Mouse (Mus musculus): ENCODE results near the gene Xpo1. TPM values are rescaled to one million over a fixed set of nuclear protein-coding genes. Genes with fewer than 3 reads are reported as not detected.
A peak's percentile ranks its signal among the peaks of the same experiment; 100 is the strongest.

Xpo1 gene
- polyA plus RNA-seq, 1 experiment from 2014 or later, result 88.5 TPM

DNA sequence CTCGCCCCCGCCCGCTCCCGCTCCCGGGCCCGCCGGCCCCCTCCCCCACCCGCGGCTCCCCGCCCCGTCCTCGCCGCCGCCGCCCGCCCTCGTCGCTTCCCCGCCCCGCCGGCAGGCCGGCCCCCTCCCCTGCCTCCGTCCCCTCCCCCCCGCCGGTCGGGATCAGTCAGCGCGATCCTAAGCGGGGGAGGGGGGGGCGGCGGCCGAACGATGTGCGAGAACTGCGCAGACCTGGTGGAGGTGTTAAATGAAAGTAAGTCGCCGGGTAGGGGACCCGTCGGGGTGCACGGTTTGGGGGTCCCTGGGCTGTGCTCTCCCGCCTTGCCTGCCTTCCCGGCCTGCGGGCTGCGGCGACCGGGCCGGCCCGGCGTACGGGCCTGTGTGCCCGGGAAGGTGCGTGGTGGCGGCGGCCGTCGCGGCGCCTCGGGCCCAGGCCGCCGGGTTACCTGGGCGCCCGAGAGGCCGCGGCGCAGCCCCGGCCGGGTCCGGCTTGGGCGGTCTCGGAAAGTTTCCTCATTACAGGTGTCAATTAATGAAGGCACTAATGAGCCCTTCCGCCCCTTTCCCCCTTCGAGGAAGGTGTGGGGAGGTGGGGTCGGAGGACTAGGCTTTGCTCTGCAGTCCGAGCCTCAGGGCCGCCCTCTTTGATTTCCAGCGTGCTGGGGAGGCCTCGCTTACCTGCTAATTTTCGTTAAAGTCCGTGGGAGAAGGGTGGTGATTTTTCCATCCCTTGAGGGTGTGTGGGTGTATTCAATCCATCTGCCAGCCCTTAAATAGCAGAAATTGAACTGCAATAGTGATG, 51.1 kb downstream of the Xpo1 start, which contains the start of gene Usp34:
Gene Usp34, plus strand, starts transcription at position 132 of the 802 bp plus-strand sequence.
- Histone ChIP-seq H3K27ac (ENCODE audit: low read depth, low read length) (peak within 1 kb of the TSS; percentile 98), H3K4me1 (ENCODE audit: control insufficient read depth, insufficient read depth, low read length) (peaks cover 12% of the 10 kb centered on the region), H3K27me3 (ENCODE audit: control insufficient read depth, insufficient read depth, low read length) (no peaks in the 10 kb centered on the region), H3K36me3 (ENCODE audit: control insufficient read depth, insufficient read depth, low read length) (no peaks in the 10 kb centered on the region), H3K4me2 (ENCODE audit: low read depth, low read length) (peak within 1 kb of the TSS; percentile 64), H3K4me3 (ENCODE audit: low read depth, low read length) (peak within 1 kb of the TSS; percentile 85), H3K9ac (replicated peaks; ENCODE audit: low read depth, low read length) (peak within 1 kb of the TSS; percentile 78), H3K9me3 (ENCODE audit: control insufficient read depth, low read length) (no peaks in the 10 kb centered on the region)
- under 1% methylated on average over 42 of the region's 80 CpGs for WGBS
- ATAC-seq (ENCODE audit: low read depth), result peak; percentile 64

DNA sequence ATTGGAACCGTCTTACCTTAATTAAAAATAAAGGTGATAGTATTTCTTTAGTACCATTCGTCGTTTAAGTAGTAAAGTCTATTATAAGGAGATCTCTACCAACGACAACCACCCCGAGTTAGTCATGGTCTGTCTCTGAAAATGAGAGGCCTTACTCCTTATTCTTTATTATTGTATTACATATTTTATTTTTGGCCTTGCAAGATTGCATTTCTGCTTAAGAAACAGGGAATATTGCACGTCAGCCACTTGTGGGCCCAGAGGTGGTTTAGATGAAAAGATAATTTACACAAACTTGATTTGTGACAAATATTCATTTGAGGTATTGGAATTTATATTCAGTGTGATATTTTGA, 51.7 kb downstream of the Xpo1 start:
- peak overlapping the region; percentile 78 for H3K9ac ChIP-seq (replicated peaks; ENCODE audit: low read depth, low read length)
- H3K4me1 ChIP-seq (ENCODE audit: control insufficient read depth, insufficient read depth, low read length), result peaks cover 12% of the 10 kb centered on the region
- no peaks in the 10 kb centered on the region for H3K36me3 ChIP-seq (ENCODE audit: control insufficient read depth, insufficient read depth, low read length)
- H3K9me3 ChIP-seq (ENCODE audit: control insufficient read depth, low read length), result no peaks in the 10 kb centered on the region
- WGBS, result 2% methylated on average over 6 of the region's 6 CpGs
- peak overlapping the region; percentile 85 for H3K4me3 ChIP-seq (ENCODE audit: low read depth, low read length)
- H3K4me2 ChIP-seq (ENCODE audit: low read depth, low read length), result peak overlapping the region; percentile 64
- no peaks in the 10 kb centered on the region for H3K27me3 ChIP-seq (ENCODE audit: control insufficient read depth, insufficient read depth, low read length)
- no peak for ATAC-seq (ENCODE audit: low read depth)
- peak overlapping the region; percentile 98; the same call in 1 of the 2 replicates for H3K27ac ChIP-seq (ENCODE audit: low read depth, low read length)

GRCm38 (mm10) chr11:23313496-23313895, 57.7 kb downstream of the Xpo1 start:
- Histone ChIP-seq H3K9me3 (ENCODE audit: control insufficient read depth, low read length) (no peaks in the 10 kb centered on the region), H3K27ac (ENCODE audit: low read depth, low read length) (no peak overlapping the region), H3K36me3 (ENCODE audit: control insufficient read depth, insufficient read depth, low read length) (no peaks in the 10 kb centered on the region), H3K9ac (replicated peaks; ENCODE audit: low read depth, low read length) (no peak overlapping the region), H3K4me3 (ENCODE audit: low read depth, low read length) (no peak overlapping the region), H3K27me3 (ENCODE audit: control insufficient read depth, insufficient read depth, low read length) (no peaks in the 10 kb centered on the region), H3K4me1 (ENCODE audit: control insufficient read depth, insufficient read depth, low read length) (peaks cover 5% of the 10 kb centered on the region; the same call in 1 of the 2 replicates), H3K4me2 (ENCODE audit: low read depth, low read length) (no peak overlapping the region)
- no peak for ATAC-seq (ENCODE audit: low read depth)
- WGBS, result 92% methylated on average over 1 of the region's 1 CpGs

DNA sequence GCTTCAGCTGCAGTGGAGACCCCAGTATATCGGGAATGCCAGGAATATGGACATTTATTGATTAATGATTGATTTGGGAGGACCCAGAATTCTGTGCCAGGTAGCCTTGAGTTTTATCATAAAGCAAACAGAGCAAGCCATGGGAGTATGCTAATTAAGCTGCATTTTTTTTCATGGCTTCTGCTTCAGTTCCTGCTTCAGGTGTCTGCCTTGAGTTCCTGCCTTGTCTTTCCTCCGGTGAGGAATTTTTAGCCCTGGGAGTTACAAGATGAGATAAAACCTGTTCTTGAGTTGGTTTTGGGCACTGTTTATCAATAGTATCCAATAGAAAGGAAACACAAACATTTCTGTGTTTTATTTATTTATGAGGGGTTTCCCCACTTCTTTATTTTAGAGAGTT, 73.6 kb downstream of the Xpo1 start:
- no peaks in the 10 kb centered on the region for H3K4me1 ChIP-seq (ENCODE audit: control insufficient read depth, insufficient read depth, low read length)
- WGBS, result 97% methylated on average over 2 of the region's 2 CpGs
- no peak overlapping the region for H3K9ac ChIP-seq (replicated peaks; ENCODE audit: low read depth, low read length)
- no peak overlapping the region for H3K4me3 ChIP-seq (ENCODE audit: low read depth, low read length)
- H3K27ac ChIP-seq (ENCODE audit: low read depth, low read length), result no peak overlapping the region
- no peaks in the 10 kb centered on the region for H3K9me3 ChIP-seq (ENCODE audit: control insufficient read depth, low read length)
- no peak for ATAC-seq (ENCODE audit: low read depth)
- H3K4me2 ChIP-seq (ENCODE audit: low read depth, low read length), result no peak overlapping the region
- no peaks in the 10 kb centered on the region for H3K36me3 ChIP-seq (ENCODE audit: control insufficient read depth, insufficient read depth, low read length)
- H3K27me3 ChIP-seq (ENCODE audit: control insufficient read depth, insufficient read depth, low read length), result no peaks in the 10 kb centered on the region

GRCm38 (mm10) chr11:23332136-23332535, 76.3 kb downstream of the Xpo1 start:
- Histone ChIP-seq H3K4me2 (ENCODE audit: low read depth, low read length) (no peak overlapping the region), H3K9ac (replicated peaks; ENCODE audit: low read depth, low read length) (no peak overlapping the region), H3K9me3 (ENCODE audit: control insufficient read depth, low read length) (no peaks in the 10 kb centered on the region), H3K36me3 (ENCODE audit: control insufficient read depth, insufficient read depth, low read length) (no peaks in the 10 kb centered on the region), H3K4me3 (ENCODE audit: low read depth, low read length) (no peak overlapping the region), H3K27ac (ENCODE audit: low read depth, low read length) (no peak overlapping the region), H3K27me3 (ENCODE audit: control insufficient read depth, insufficient read depth, low read length) (no peaks in the 10 kb centered on the region), H3K4me1 (ENCODE audit: control insufficient read depth, insufficient read depth, low read length) (no peaks in the 10 kb centered on the region)
- ATAC-seq (ENCODE audit: low read depth), result no peak
- 87% methylated on average over 3 of the region's 3 CpGs for WGBS

- no peaks in the 10 kb centered on the region for H3K36me3 ChIP-seq (ENCODE audit: control insufficient read depth, insufficient read depth, low read length)
- H3K4me2 ChIP-seq (ENCODE audit: low read depth, low read length), result no peak overlapping the region
- H3K4me1 ChIP-seq (ENCODE audit: control insufficient read depth, insufficient read depth, low read length), result no peaks in the 10 kb centered on the region
- H3K9me3 ChIP-seq (ENCODE audit: control insufficient read depth, low read length), result no peaks in the 10 kb centered on the region
- no peak for ATAC-seq (ENCODE audit: low read depth)
- H3K27me3 ChIP-seq (ENCODE audit: control insufficient read depth, insufficient read depth, low read length), result no peaks in the 10 kb centered on the region
- 77% methylated on average over 1 of the region's 1 CpGs for WGBS
- H3K9ac ChIP-seq (replicated peaks; ENCODE audit: low read depth, low read length), result no peak overlapping the region
- no peak overlapping the region for H3K27ac ChIP-seq (ENCODE audit: low read depth, low read length)
- no peak overlapping the region for H3K4me3 ChIP-seq (ENCODE audit: low read depth, low read length)
These were observed 79.3 kb downstream of the Xpo1 start for GRCm38 (mm10) chr11:23335160-23335559.

Other genes starting within 250 kb of the Xpo1 start
- gene Fam161a, start 248.5 kb upstream of the Xpo1 start, polyA plus RNA-seq (2014; fragmentation: Nextera tagmentation; extraction: Ambion mirVana), result 4.1 and 4.2 TPM in 2 replicates
- 49.7 and 54.0 TPM in 2 replicates for gene Usp34, start 50.9 kb downstream of the Xpo1 start, polyA plus RNA-seq (2014; fragmentation: Nextera tagmentation; extraction: Ambion mirVana)
- gene Ahsa2, start 242.0 kb downstream of the Xpo1 start, polyA plus RNA-seq (2014; fragmentation: Nextera tagmentation; extraction: Ambion mirVana), result 90.0 and 107 TPM in 2 replicates

Measured in neural tube, embryonic 14.5 days (tissue).